Mouse (Mus musculus): ENCODE data around the gene Pecr.

GRCm38 (mm10) chr1:72283992-72284485 is at the start of gene Pecr, which contains the start of gene Tmem169:
- TF ChIP-seq POLR2A (IDR thresholded peaks at IDR 0.05; ENCODE audit: low read depth, low read length) (no peak), CTCF (IDR thresholded peaks at IDR 0.05; ENCODE audit: extremely low read depth, insufficient read depth, insufficient read length, insufficient replicate concordance) (no peak)

Measured in spleen, adult 2 months (tissue).